Mouse (Mus musculus): ENCODE measurements at regions not wholly inside any gene's neighbourhood (a gene's known extent, or its start where the extent isn't known, plus 50 kb on each side); places are given as distances from the start of the nearest gene placed in this dataset.

GRCm38 (mm10) chr10:91270955-91271741, 90.0 kb upstream of the Tmpo start:
- Histone ChIP-seq H3K27ac (ENCODE audit: control insufficient read depth, insufficient read depth, low read depth, low read length, poor library complexity) (no peak overlapping the region), H3K4me3 (replicated peaks; ENCODE audit: control insufficient read depth, low read depth, low read length) (peak overlapping the region; percentile 10), H3K4me1 (ENCODE audit: control insufficient read depth, insufficient read depth, low read length) (no peaks in the 10 kb centered on the region)
- TF ChIP-seq POLR2A (IDR thresholded peaks at IDR 0.05; ENCODE audit: borderline replicate concordance, control insufficient read depth, low read depth, low read length) = no peak
- peak; percentile 96 for TF ChIP-seq CTCF (IDR thresholded peaks at IDR 0.05; ENCODE audit: control insufficient read depth, insufficient read depth, low read length)
- WGBS = 14% methylated on average over 14 of the region's 14 CpGs

- no peaks in the 10 kb centered on the region; the same call in 1 of the 2 replicates for H3K4me1 ChIP-seq (ENCODE audit: control insufficient read depth, insufficient read depth, low read length)
- no peak overlapping the region for H3K27ac ChIP-seq (ENCODE audit: control insufficient read depth, insufficient read depth, low read depth, low read length, poor library complexity)
- H3K4me3 ChIP-seq (replicated peaks; ENCODE audit: control insufficient read depth, low read depth, low read length) = peak overlapping the region; percentile 15
- TF ChIP-seq CTCF (IDR thresholded peaks at IDR 0.05; ENCODE audit: control insufficient read depth, insufficient read depth, low read length) (peak; percentile 87), POLR2A (IDR thresholded peaks at IDR 0.05; ENCODE audit: borderline replicate concordance, control insufficient read depth, low read depth, low read length) (peak; percentile 32; the same call in 1 of the 2 replicates)
- WGBS = 6% methylated on average over 14 of the region's 14 CpGs
Measured at GRCm38 (mm10) chr10:91270268-91270954, 89.3 kb upstream of the Tmpo start.

- Histone ChIP-seq H3K4me1 (ENCODE audit: control insufficient read depth, insufficient read depth, low read length) (no peaks in the 10 kb centered on the region; the same call in 1 of the 2 replicates), H3K27ac (ENCODE audit: control insufficient read depth, insufficient read depth, low read depth, low read length, poor library complexity) (no peak overlapping the region), H3K4me3 (replicated peaks; ENCODE audit: control insufficient read depth, low read depth, low read length) (no peak overlapping the region)
- WGBS = 93% methylated on average over 6 of the region's 6 CpGs
- TF ChIP-seq POLR2A (IDR thresholded peaks at IDR 0.05; ENCODE audit: borderline replicate concordance, control insufficient read depth, low read depth, low read length) = no peak
- TF ChIP-seq CTCF (IDR thresholded peaks at IDR 0.05; ENCODE audit: control insufficient read depth, insufficient read depth, low read length) = no peak
Measured at GRCm38 (mm10) chr10:91267886-91268285, 86.8 kb upstream of the Tmpo start.

- H3K4me3 ChIP-seq (replicated peaks; ENCODE audit: control insufficient read depth, low read depth, low read length) = no peak overlapping the region
- no peaks in the 10 kb centered on the region for H3K4me1 ChIP-seq (ENCODE audit: control insufficient read depth, insufficient read depth, low read length)
- no peak for TF ChIP-seq CTCF (IDR thresholded peaks at IDR 0.05; ENCODE audit: control insufficient read depth, insufficient read depth, low read length)
- no peak for TF ChIP-seq POLR2A (IDR thresholded peaks at IDR 0.05; ENCODE audit: borderline replicate concordance, control insufficient read depth, low read depth, low read length)
- H3K27ac ChIP-seq (ENCODE audit: control insufficient read depth, insufficient read depth, low read depth, low read length, poor library complexity) = no peak overlapping the region
- 93% methylated on average over 10 of the region's 10 CpGs for WGBS
Measured at GRCm38 (mm10) chr10:91260416-91260815, 79.3 kb upstream of the Tmpo start.

- TF ChIP-seq CTCF (IDR thresholded peaks at IDR 0.05; ENCODE audit: control insufficient read depth, insufficient read depth, low read length) = no peak
- 80% methylated on average over 18 of the region's 18 CpGs for WGBS
- no peaks in the 10 kb centered on the region for H3K4me1 ChIP-seq (ENCODE audit: control insufficient read depth, insufficient read depth, low read length)
- no peak overlapping the region for H3K4me3 ChIP-seq (replicated peaks; ENCODE audit: control insufficient read depth, low read depth, low read length)
- no peak overlapping the region for H3K27ac ChIP-seq (ENCODE audit: control insufficient read depth, insufficient read depth, low read depth, low read length, poor library complexity)
Measured at GRCm38 (mm10) chr10:91249681-91250195, 68.6 kb upstream of the Tmpo start.

GRCm38 (mm10) chr10:91244297-91244696, 63.2 kb upstream of the Tmpo start:
- Histone ChIP-seq H3K4me3 (replicated peaks; ENCODE audit: control insufficient read depth, low read depth, low read length) (no peak overlapping the region), H3K27ac (ENCODE audit: control insufficient read depth, insufficient read depth, low read depth, low read length, poor library complexity) (no peak overlapping the region), H3K4me1 (ENCODE audit: control insufficient read depth, insufficient read depth, low read length) (no peaks in the 10 kb centered on the region; the same call in 1 of the 2 replicates)
- TF ChIP-seq POLR2A (IDR thresholded peaks at IDR 0.05; ENCODE audit: borderline replicate concordance, control insufficient read depth, low read depth, low read length) (no peak), CTCF (IDR thresholded peaks at IDR 0.05; ENCODE audit: control insufficient read depth, insufficient read depth, low read length) (no peak)
- WGBS = 76% methylated on average over 3 of the region's 3 CpGs

GRCm38 (mm10) chr10:91242491-91243046, 61.5 kb upstream of the Tmpo start:
- Histone ChIP-seq H3K4me3 (replicated peaks; ENCODE audit: control insufficient read depth, low read depth, low read length) (peak overlapping the region; percentile 43), H3K27ac (ENCODE audit: control insufficient read depth, insufficient read depth, low read depth, low read length, poor library complexity) (peak overlapping the region; percentile 64; the same call in 1 of the 2 replicates), H3K4me1 (ENCODE audit: control insufficient read depth, insufficient read depth, low read length) (no peaks in the 10 kb centered on the region; the same call in 1 of the 2 replicates)
- 8% methylated on average over 5 of the region's 5 CpGs for WGBS
- TF ChIP-seq CTCF (IDR thresholded peaks at IDR 0.05; ENCODE audit: control insufficient read depth, insufficient read depth, low read length) = no peak
- no peak for TF ChIP-seq POLR2A (IDR thresholded peaks at IDR 0.05; ENCODE audit: borderline replicate concordance, control insufficient read depth, low read depth, low read length)

- no peaks in the 10 kb centered on the region; the same call in 1 of the 2 replicates for H3K4me1 ChIP-seq (ENCODE audit: control insufficient read depth, insufficient read depth, low read length)
- H3K4me3 ChIP-seq (replicated peaks; ENCODE audit: control insufficient read depth, low read depth, low read length) = no peak overlapping the region
- 65% methylated on average over 7 of the region's 7 CpGs for WGBS
- peak overlapping the region; percentile 40; the same call in 1 of the 2 replicates for H3K27ac ChIP-seq (ENCODE audit: control insufficient read depth, insufficient read depth, low read depth, low read length, poor library complexity)
- TF ChIP-seq CTCF (IDR thresholded peaks at IDR 0.05; ENCODE audit: control insufficient read depth, insufficient read depth, low read length) = no peak
- no peak for TF ChIP-seq POLR2A (IDR thresholded peaks at IDR 0.05; ENCODE audit: borderline replicate concordance, control insufficient read depth, low read depth, low read length)
Measured at GRCm38 (mm10) chr10:91241611-91242005, 60.5 kb upstream of the Tmpo start.
